ENCODE assay signal across 1 mouse cellular context in genomic region chr10:61618528-61618927, GRCm38 (mm10).
TF ChIP-seq lines count a peak whose summit lies in the region.

No protein-coding gene starts in this region.

TF ChIP-seq in CH12.LX, 34 proteins besides CTCF, POLR2A, EP300 and RAD21 (continued from another document):
- no peak for TF ChIP-seq HCFC1 (IDR thresholded peaks at IDR 0.05; ENCODE audit: low read depth, low read length)
- TF ChIP-seq GABPA (IDR thresholded peaks at IDR 0.05; ENCODE audit: insufficient replicate concordance, low read depth, low read length) = no peak
- no peak for TF ChIP-seq ZC3H11A (IDR thresholded peaks at IDR 0.05; ENCODE audit: low read depth, low read length)
- TF ChIP-seq BHLHE40 (IDR thresholded peaks at IDR 0.05; ENCODE audit: low read depth, low read length) = no peak
- TF ChIP-seq PAX5 (IDR thresholded peaks at IDR 0.05; ENCODE audit: low read length) = no peak
- TF ChIP-seq SIN3A (IDR thresholded peaks at IDR 0.05; ENCODE audit: low read length) = no peak
- TF ChIP-seq MAX (IDR thresholded peaks at IDR 0.05; ENCODE audit: low read length) = no peak
